Mouse (Mus musculus) forebrain, embryonic 10.5 days (tissue): ENCODE data around the gene F3. TPM values are rescaled to one million over a fixed set of nuclear protein-coding genes. Genes with fewer than 3 reads are reported as not detected.
A peak's percentile ranks its signal among the peaks of the same experiment; 100 is the strongest.
"Not testable (repeated sequence)": the region's sequence is repeated elsewhere in the genome, so short reads cannot be mapped to it uniquely, and the experiment has no call there.

Source experiments
- DNase-seq: peaks from one replicate; pipeline ENCODE4 v3.0.0-alpha.2; 2017; ENCODE audit warnings: low spot score; ENCODE audit errors: extremely low spot score
- H3K27ac ChIP-seq: fragments of 300-500 bp; sonication (generic); 2 replicates; pipeline ENCODE4 v1.5.1; 2016; ENCODE audit warnings: mild to moderate bottlenecking
- H3K27me3 ChIP-seq: fragments of 300-500 bp; sonication (generic); 2 replicates; pipeline ENCODE4 v1.6.1; 2016; ENCODE audit warnings: mild to moderate bottlenecking; ENCODE audit not compliant: poor library complexity, severe bottlenecking
- H3K36me3 ChIP-seq: fragments of 300-500 bp; sonication (generic); replicated peaks from 2 replicates; pipeline ENCODE4 v1.6.1; 2016; ENCODE audit warnings: mild to moderate bottlenecking, moderate library complexity
- H3K4me1 ChIP-seq: fragments of 300-500 bp; sonication (generic); 2 replicates; pipeline ENCODE4 v1.6.1; 2016
- H3K4me3 ChIP-seq: fragments of 300-500 bp; sonication (generic); 2 replicates; pipeline ENCODE4 v1.5.1; 2016; ENCODE audit warnings: mild to moderate bottlenecking, moderate library complexity
- H3K9me3 ChIP-seq: fragments of 300-500 bp; sonication (generic); 2 replicates; pipeline ENCODE4 v1.6.1; 2016; ENCODE audit warnings: mild to moderate bottlenecking, moderate library complexity
- WGBS: fragments of 180-500 bp; shearing (Covaris S2); methylation state at CpG from one replicate; pipeline ENCODE4 v1.1.7; 2016; 5-methylcytosine and 5-hydroxymethylcytosine counted together
- polyA plus RNA-seq: library from polyadenylated mRNA; unstranded; fragments of >200 nt; fragmentation: Nextera tagmentation; extraction: Ambion mirVana; gene quantifications from 2 replicates; pipeline ENCODE4 v1.2.1, GENCODE M21; 2016

F3 gene
- polyA plus RNA-seq, 1 experiment from 2014 or later = 8.2 TPM

DNA sequence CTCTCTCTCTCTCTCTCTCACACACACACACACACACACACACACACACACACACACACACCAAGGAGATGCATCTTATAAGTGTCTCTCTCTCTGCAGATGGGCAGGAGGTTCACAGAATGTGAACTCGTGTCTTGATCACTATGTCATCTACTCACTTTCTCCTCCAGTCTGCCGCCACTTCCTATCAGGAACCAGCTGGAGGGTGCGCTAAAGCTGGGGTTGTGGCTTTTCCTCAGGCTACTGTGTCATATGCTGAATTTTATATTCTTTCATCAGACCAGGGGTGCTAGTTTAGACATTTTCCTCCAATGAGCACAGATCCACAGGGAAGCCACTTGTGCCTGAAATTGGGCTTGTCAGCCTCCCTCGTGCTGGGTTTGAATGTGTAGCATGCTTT is 6.3 kb downstream of the F3 start:
- Histone ChIP-seq H3K9me3 (no peaks in the 10 kb centered on the region), H3K36me3 (peaks cover 53% of the 10 kb centered on the region), H3K4me3 (no peak overlapping the region), H3K27me3 (peaks cover 9% of the 10 kb centered on the region), H3K27ac (no peak overlapping the region), H3K4me1 (peaks cover 10% of the 10 kb centered on the region)
- no peak for DNase-seq
- WGBS = 89% methylated on average over 4 of the region's 4 CpGs

DNA sequence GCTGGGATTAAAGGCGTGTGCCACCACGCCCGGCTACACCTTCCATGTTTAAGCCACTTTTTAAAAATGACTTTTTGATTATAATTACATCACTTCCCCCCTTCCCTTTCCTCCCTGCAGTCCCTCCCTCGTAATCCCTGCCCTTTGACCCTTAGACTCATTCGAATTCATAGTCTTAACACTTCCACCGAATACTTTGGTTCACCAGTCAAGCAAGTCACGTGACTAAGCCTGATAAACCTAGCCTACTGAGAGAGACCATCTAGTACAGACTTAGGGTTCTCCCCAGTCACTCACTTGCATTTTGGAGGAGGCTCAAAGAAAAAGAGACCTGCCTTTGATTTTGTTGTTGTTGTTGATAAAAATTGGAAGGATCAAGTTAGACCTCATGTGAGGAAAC is 12.2 kb downstream of the F3 start:
- Histone ChIP-seq H3K9me3 (no peaks in the 10 kb centered on the region), H3K4me3 (no peak overlapping the region), H3K27me3 (no peaks in the 10 kb centered on the region), H3K27ac (peak overlapping the region; percentile 75), H3K36me3 (peaks cover 42% of the 10 kb centered on the region), H3K4me1 (peaks cover 17% of the 10 kb centered on the region)
- peak; percentile 13 for DNase-seq
- 74% methylated on average over 7 of the region's 7 CpGs for WGBS

DNA sequence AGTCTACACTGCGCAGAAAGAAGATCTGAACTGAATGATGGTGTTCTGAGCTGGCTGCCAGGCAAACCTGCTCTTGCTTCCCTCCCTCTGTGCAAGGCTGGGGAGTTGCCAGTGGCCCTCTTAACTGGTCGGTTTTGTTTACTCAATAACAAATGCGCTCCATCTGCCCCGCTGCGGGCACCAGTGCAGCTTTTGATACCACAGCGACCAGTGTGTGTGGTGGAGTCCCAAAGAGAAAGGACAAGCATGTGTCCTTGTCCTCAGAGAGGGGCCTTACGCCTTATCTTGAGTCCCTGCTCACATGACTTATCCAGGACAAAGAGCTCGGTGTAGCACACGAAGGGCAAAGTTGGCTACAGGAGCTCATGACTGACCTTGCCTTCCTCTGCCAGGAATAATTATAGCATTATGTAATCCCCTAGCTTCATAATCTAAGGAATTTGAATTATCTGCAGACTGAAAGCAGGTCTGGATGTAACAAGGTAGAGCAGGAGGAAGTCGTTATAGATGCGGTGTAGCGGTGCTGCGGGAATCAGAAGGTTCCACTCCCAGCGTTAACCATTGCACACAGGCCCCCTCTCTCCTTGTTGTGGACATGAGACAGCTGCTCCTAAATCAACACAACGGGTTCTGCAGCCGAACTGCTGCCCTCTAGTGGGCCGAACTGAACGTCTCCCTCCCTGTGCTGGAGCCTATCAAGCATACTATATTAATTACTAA is 12.8 kb downstream of the F3 start:
- Histone ChIP-seq H3K4me1 (peaks cover 17% of the 10 kb centered on the region), H3K4me3 (no peak overlapping the region), H3K9me3 (no peaks in the 10 kb centered on the region), H3K27me3 (no peaks in the 10 kb centered on the region), H3K27ac (peak overlapping the region; percentile 75), H3K36me3 (peaks cover 40% of the 10 kb centered on the region)
- peak; percentile 74 for DNase-seq
- 38% methylated on average over 18 of the region's 18 CpGs for WGBS

DNA sequence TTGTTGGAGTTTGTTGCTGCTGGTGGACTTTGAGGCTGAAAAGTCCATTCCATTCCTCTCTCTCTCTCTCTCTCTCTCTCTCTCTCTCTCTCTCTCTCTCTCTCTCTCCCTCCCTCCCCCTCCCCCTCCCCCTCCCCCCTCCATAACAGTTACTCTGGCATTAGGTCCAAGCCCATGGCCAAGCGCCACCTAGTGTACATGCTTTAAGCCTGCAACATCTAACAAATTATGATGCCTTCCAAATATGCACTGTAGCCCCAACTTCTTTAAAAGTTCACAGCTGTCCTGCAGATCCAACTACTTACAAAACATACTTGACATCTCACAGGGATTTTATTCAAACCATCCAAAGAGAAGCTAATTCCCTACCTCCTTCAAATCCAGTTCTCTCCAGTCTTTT is 14.1 kb downstream of the F3 start:
- DNase-seq = peak; percentile 23
- Histone ChIP-seq H3K27ac (no peak overlapping the region), H3K27me3 (no peaks in the 10 kb centered on the region), H3K4me3 (no peak overlapping the region), H3K4me1 (peaks cover 17% of the 10 kb centered on the region), H3K36me3 (peaks cover 28% of the 10 kb centered on the region), H3K9me3 (no peaks in the 10 kb centered on the region)
- 50% methylated on average over 1 of the region's 1 CpGs for WGBS

DNA sequence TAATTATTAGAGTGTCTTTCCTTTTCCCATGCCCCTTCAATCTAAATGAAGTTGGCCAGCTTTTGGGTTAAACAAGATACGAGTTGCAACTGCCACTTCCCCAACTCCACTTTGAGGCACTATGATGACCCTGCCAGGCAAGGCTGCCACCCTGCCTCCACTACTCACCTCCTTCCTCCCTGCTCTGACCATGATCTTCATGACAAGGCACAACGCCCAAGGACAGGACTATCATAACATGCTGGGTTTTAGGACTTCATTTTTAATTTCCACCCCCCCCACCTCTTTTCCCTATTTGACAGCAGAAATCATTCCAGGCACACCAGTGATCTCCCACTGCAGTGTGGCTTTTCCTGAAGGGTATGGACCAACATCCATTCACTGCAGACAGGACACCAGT is 14.6 kb downstream of the F3 start:
- DNase-seq = peak; percentile 11
- WGBS = 72% methylated on average over 2 of the region's 2 CpGs
- Histone ChIP-seq H3K36me3 (peaks cover 23% of the 10 kb centered on the region), H3K9me3 (no peaks in the 10 kb centered on the region), H3K4me1 (peaks cover 17% of the 10 kb centered on the region), H3K4me3 (no peak overlapping the region), H3K27ac (no peak overlapping the region), H3K27me3 (no peaks in the 10 kb centered on the region)

DNA sequence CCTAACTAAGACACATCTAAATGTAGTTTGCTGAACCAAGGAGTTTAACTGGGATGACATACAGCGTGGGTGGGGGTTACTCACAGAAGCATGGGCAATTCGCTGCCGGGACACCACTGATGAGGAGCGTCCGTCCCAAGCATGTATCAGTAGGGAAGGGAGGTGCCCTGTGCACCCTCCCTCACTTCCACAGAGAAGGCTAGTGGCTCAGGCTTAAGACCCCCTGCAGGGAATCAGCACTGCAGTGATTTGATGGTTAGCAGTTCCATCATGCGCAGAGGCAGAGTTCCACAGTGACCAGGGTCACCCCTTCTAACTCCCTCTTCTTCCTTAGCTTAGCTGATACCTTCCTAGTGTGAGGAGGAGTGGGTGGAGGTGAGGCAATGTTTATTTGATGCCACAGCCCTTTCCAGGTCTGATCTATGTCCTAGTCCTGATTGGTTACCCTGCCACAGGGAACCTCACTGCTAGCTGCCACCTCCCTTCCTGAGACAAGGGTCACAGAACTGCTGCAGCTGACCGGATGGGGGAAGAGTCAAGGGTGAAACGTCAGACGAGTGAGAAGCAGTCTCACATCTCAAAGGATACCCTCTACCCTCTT is 15.5 kb downstream of the F3 start:
- Histone ChIP-seq H3K9me3 (no peaks in the 10 kb centered on the region), H3K4me1 (peaks cover 17% of the 10 kb centered on the region), H3K4me3 (no peak overlapping the region), H3K27ac (no peak overlapping the region), H3K27me3 (no peaks in the 10 kb centered on the region), H3K36me3 (peaks cover 15% of the 10 kb centered on the region)
- 81% methylated on average over 9 of the region's 9 CpGs for WGBS
- peak; percentile 13 for DNase-seq

DNA sequence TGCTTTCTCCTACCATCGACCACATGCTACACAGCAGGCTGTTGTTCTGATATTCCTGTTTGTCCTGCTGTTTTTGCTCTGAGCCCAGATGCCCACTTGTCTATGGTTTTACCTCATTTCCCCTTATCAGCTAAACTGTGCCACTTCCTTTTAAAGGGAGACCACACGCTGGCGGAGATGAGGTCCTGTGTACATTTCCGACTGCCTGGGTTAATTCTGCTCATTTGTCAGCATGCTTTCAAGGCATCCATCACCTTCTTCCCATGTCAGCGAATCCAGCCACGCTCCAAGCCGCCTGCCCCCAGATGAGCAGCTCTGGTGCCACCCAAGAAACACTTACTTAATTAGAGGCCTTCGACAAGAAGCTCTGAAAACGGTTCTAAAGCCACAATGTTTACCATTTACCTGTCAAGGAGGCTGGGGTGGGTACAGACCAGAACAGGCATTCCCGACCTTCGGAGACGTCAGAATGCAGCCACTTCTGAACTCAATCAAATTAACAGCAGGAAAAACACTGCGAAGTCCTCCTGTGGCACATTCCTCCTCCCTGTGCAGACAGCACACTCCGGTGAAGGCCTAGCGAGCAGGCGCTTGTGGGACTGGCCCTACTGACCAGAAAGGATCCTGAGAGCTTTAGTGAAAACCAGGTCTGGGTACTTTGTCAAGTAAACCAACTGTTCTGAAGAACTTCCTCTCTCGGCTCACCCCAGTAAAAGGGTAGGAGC is 16.3 kb downstream of the F3 start:
- DNase-seq = no peak
- Histone ChIP-seq H3K27me3 (no peaks in the 10 kb centered on the region), H3K36me3 (peaks cover 9% of the 10 kb centered on the region; the same call in 1 of the 2 replicates), H3K4me1 (peaks cover 17% of the 10 kb centered on the region), H3K27ac (no peak overlapping the region), H3K9me3 (peaks cover under 1% of the 10 kb centered on the region; the same call in 1 of the 2 replicates), H3K4me3 (no peak overlapping the region)
- WGBS = 75% methylated on average over 17 of the region's 17 CpGs

DNA sequence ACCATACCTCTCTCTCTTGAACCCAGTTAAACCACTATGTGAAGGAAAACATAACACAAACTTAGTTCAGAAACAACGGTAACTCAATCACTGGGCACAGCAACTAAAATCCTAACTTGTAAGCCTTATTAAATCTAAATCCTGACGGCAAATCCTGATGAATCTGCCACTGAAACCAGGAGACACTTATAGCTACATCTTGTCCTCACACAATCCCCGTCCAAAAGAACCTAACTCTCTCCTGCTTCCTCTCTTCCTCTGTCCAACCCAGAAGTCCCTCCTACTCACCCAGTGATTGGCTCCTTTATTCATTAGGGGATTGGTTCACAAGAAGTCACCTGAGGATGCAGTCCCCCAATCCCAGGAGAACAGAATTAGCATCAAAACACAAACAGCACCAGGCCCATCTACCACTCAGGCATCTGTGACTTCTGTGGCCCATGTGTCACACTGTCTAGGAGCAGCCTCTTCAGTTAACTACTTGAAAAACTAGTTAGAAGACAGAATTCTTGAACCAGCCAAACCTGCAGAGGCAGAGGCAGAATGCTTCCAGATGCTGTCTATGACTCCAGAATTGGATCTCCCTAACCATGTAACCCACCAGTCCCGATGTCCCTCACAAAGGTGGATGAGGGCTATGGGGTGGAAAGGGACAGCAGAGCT is 18.0 kb downstream of the F3 start:
- DNase-seq, H3K27ac ChIP-seq, H3K27me3 ChIP-seq, H3K4me3 ChIP-seq, H3K36me3 ChIP-seq, H3K9me3 ChIP-seq: not testable (repeated sequence)
- H3K4me1 ChIP-seq = peaks cover 11% of the 10 kb centered on the region
- WGBS = 89% methylated on average over 4 of the region's 4 CpGs

DNA sequence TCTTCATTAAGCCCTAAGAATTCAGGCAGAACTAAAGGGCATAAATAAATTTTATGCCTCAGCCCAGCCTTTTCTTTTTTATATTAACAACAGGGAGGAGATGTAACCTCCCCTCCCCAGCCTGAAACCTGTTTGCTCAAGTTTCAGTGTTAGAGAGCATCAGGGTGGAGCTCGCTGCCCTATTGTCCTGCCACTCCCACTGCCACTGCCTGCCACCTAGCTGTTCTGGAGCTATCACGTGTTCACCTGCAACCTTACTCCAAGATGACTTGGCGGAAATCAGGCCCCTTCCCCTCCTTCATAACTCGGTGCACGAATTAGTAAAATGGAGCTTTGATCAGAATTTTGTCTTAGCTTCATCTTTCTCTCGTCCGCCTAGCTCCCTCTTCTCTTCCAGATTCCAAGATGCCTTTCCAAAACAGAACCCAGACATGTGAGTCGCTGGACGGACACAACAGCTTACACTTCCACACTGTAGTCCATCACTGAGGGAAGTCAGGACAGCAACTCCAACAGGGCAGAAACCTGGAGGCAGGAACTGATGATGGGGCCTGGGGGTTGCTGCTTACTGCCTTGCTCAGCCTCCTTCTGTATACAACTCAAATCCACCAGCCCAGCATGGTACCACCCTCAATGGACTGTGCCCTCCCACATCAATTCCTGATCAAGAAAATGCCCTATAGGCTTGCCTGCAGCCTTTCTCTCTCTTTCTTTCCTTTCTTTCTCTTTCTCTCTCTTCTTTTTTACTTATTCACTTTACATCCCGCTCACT is 31.2 kb downstream of the F3 start:
- 0 out of 2 replicates have a peak overlapping the region, but pooled peaks have one; percentile 20 for H3K27ac ChIP-seq
- not testable (repeated sequence) for H3K4me3 ChIP-seq
- 87% methylated on average over 10 of the region's 10 CpGs for WGBS

DNA sequence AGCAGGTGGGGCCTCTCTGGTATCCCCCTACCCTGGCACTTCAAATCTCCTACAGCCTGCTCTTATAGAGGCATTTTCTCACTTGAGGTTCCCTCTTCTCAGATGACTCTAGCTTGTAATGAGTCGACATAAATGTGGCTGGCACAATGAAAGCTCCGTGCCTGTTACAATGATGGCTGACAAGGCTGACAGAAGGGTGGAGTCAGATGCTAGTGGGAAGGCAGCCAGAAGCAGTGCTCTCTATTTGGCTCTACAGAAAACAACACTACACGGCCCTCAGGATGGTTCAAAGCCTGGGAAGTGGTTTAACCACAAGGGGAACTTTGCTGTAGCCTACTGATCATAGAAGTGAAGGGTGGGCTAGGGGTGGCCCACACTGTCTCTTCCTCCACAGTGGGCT is 31.8 kb downstream of the F3 start:
- Histone ChIP-seq H3K36me3 (peaks cover 12% of the 10 kb centered on the region), H3K27me3 (no peaks in the 10 kb centered on the region), H3K9me3 (no peaks in the 10 kb centered on the region), H3K4me1 (peaks cover 9% of the 10 kb centered on the region), H3K27ac (0 out of 2 replicates have a peak overlapping the region, but pooled peaks have one; percentile 20), H3K4me3 (no peak overlapping the region)
- WGBS = 63% methylated on average over 3 of the region's 3 CpGs
- no peak for DNase-seq

More for the DNA sequence above, 31.2 kb downstream of the F3 start:
- not testable (repeated sequence) for H3K27me3 ChIP-seq, H3K9me3 ChIP-seq, H3K4me1 ChIP-seq, H3K36me3 ChIP-seq, DNase-seq

DNA sequence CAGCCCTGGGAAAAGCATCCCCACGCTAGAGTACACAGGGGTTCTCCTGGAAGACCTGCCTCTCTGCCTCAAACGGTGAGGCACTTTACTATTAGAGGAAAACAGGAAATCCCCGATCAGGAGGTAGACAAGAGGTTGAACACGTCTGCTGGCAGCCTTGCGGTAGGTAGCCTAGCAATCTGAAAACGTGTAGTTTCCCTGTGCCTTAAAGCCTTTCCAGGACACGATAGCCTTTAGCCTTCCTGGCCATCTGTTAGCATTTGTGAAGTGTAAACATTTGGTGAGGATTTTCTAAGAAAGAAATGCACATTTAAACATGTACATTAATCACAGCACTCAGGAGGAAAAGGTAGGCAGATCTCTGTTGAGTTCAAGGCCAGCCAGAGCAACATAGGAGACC is 35.0 kb downstream of the F3 start:
- WGBS = 86% methylated on average over 7 of the region's 7 CpGs
- H3K4me3 ChIP-seq = no peak overlapping the region
- no peak overlapping the region for H3K27ac ChIP-seq
- peaks cover 9% of the 10 kb centered on the region for H3K4me1 ChIP-seq
- H3K9me3 ChIP-seq = no peaks in the 10 kb centered on the region
- DNase-seq = no peak
- H3K27me3 ChIP-seq = no peaks in the 10 kb centered on the region
- H3K36me3 ChIP-seq = peaks cover 16% of the 10 kb centered on the region
